Mouse (Mus musculus) MEL (cell line): Measurements from ENCODE around the gene Prkcz. TPM values are rescaled to one million over a fixed set of nuclear protein-coding genes. Genes with fewer than 3 reads are reported as not detected.

ENCODE experiments used
- DNase-seq: peaks from one replicate; pipeline ENCODE4 v3.0.0; 2011; ENCODE audit warnings: low read depth, low spot score
- H3K27ac ChIP-seq: 2 replicates; pipeline ENCODE4 v1.5.1; 2012; ENCODE audit warnings: low read depth, mild to moderate bottlenecking, control low read depth, low read length, moderate library complexity; ENCODE audit not compliant: control insufficient read depth
- H3K27me3 ChIP-seq, 2 experiments: fragments of 150-350 bp in 1 of 2; sonication (generic) in 1 of 2; 2 replicates each; pipeline ENCODE4 v1.6.1; 2012; ENCODE audit warnings: low read length in 2 of 2, mild to moderate bottlenecking in 2 of 2, improper control_type of control experiment in 1 of 2, moderate library complexity in 1 of 2; ENCODE audit not compliant: insufficient read depth in 2 of 2, control insufficient read depth in 1 of 2
- H3K36me3 ChIP-seq, 2 experiments: 2 replicates each; pipeline ENCODE4 v1.6.1; 2012 to 2014; ENCODE audit warnings: low read length in 2 of 2, improper control_type of control experiment in 1 of 2, inconsistent platforms in 1 of 2, mild to moderate bottlenecking in 1 of 2; ENCODE audit not compliant: insufficient read depth in 2 of 2, control insufficient read depth in 1 of 2
- H3K4me1 ChIP-seq, 2 experiments: fragments of 150-350 bp in 1 of 2; sonication (generic) in 1 of 2; 2 replicates each; pipeline ENCODE4 v1.6.1; 2012; ENCODE audit warnings: low read length in 2 of 2, improper control_type of control experiment in 1 of 2, mild to moderate bottlenecking in 1 of 2; ENCODE audit not compliant: insufficient read depth in 2 of 2, control insufficient read depth in 1 of 2
- H3K4me3 ChIP-seq, 2 experiments: fragments of 150-350 bp in 1 of 2; sonication (generic) in 1 of 2; 2 replicates each; pipeline ENCODE4 v1.5.1; 2012; ENCODE audit warnings: low read depth in 2 of 2, low read length in 2 of 2, mild to moderate bottlenecking in 2 of 2, moderate library complexity in 2 of 2, control low read depth in 1 of 2, improper control_type of control experiment in 1 of 2; ENCODE audit not compliant: control insufficient read depth in 1 of 2, insufficient read depth in 1 of 2
- H3K79me2 ChIP-seq: 2 replicates; pipeline ENCODE4 v1.6.1; 2012; ENCODE audit warnings: mild to moderate bottlenecking, low read length, moderate library complexity; ENCODE audit not compliant: control insufficient read depth, poor library complexity, insufficient read depth
- H3K9ac ChIP-seq: 2 replicates; pipeline ENCODE4 v1.6.1; 2012; ENCODE audit warnings: low read depth, mild to moderate bottlenecking, control low read depth, low read length, moderate library complexity; ENCODE audit not compliant: control insufficient read depth, poor library complexity, severe bottlenecking
- H3K9me3 ChIP-seq: fragments of 150-350 bp; sonication (generic); replicated peaks from 2 replicates; pipeline ENCODE4 v1.6.1; 2012; ENCODE audit warnings: mild to moderate bottlenecking, low read length, improper control_type of control experiment, moderate library complexity; ENCODE audit not compliant: insufficient read depth
- CHD2 ChIP-seq: IDR thresholded peaks from 2 replicates; pipeline ENCODE4 v1.6.1; 2011; ENCODE audit warnings: low read length, improper control_type of control experiment
- E2F4 ChIP-seq: IDR thresholded peaks from 2 replicates; pipeline ENCODE4 v1.6.1; 2011; ENCODE audit warnings: low read depth, low read length, improper control_type of control experiment, borderline replicate concordance
- ELF1 ChIP-seq: IDR thresholded peaks from 2 replicates; pipeline ENCODE4 v1.6.1; 2014; ENCODE audit warnings: low read depth, mild to moderate bottlenecking, inconsistent platforms, low read length, improper control_type of control experiment, moderate library complexity
- GABPA ChIP-seq: IDR thresholded peaks from 2 replicates; pipeline ENCODE4 v1.6.1; 2012; ENCODE audit warnings: low read depth, mild to moderate bottlenecking, inconsistent platforms, low read length, improper control_type of control experiment, moderate library complexity
- GATA1 ChIP-seq: IDR thresholded peaks from 2 replicates; pipeline ENCODE4 v1.6.1; 2011; ENCODE audit warnings: low read depth, low read length, improper control_type of control experiment
- HCFC1 ChIP-seq: IDR thresholded peaks from 2 replicates; pipeline ENCODE4 v1.6.1; 2012; ENCODE audit warnings: low read depth, mild to moderate bottlenecking, inconsistent platforms, low read length, improper control_type of control experiment, moderate library complexity
- JUND ChIP-seq: IDR thresholded peaks from 2 replicates; pipeline ENCODE4 v1.6.1; 2011; ENCODE audit warnings: low read depth, mild to moderate bottlenecking, improper control_type of control experiment, low read length
- MAZ ChIP-seq: IDR thresholded peaks from 2 replicates; pipeline ENCODE4 v1.6.1; 2012; ENCODE audit warnings: low read depth, mild to moderate bottlenecking, inconsistent platforms, low read length, improper control_type of control experiment
- MYB ChIP-seq: IDR thresholded peaks from 2 replicates; pipeline ENCODE4 v1.6.1; 2011; ENCODE audit warnings: mild to moderate bottlenecking, low read depth, low read length, improper control_type of control experiment
- NELFE ChIP-seq: IDR thresholded peaks from 2 replicates; pipeline ENCODE4 v1.6.1; 2011; ENCODE audit warnings: low read depth, low read length, improper control_type of control experiment
- POLR2A ChIP-seq, 2 experiments: IDR thresholded peaks; 2 replicates each; pipeline ENCODE4 v1.6.1; 2011 to 2012; ENCODE audit warnings: low read length in 2 of 2, mild to moderate bottlenecking in 2 of 2, control low read depth in 1 of 2, improper control_type of control experiment in 1 of 2, low read depth in 1 of 2, moderate library complexity in 1 of 2; ENCODE audit not compliant: control insufficient read depth in 1 of 2, insufficient read depth in 1 of 2, poor library complexity in 1 of 2
- POLR2AphosphoS2 ChIP-seq: IDR thresholded peaks from 2 replicates; pipeline ENCODE4 v1.6.1; 2011; ENCODE audit warnings: low read length, improper control_type of control experiment
- POLR2AphosphoS5 ChIP-seq: IDR thresholded peaks from 2 replicates; pipeline ENCODE4 v1.6.1; 2012; ENCODE audit warnings: low read depth, borderline replicate concordance, mild to moderate bottlenecking, inconsistent platforms, low read length, moderate library complexity, mixed read lengths
- SMC3 ChIP-seq: IDR thresholded peaks from 2 replicates; pipeline ENCODE4 v1.6.1; 2011; ENCODE audit warnings: low read depth, low read length, improper control_type of control experiment
- UBTF ChIP-seq: IDR thresholded peaks from 2 replicates; pipeline ENCODE4 v1.6.1; 2012; ENCODE audit warnings: low read depth, mild to moderate bottlenecking, inconsistent platforms, low read length, improper control_type of control experiment, moderate library complexity, borderline replicate concordance; ENCODE audit not compliant: insufficient read depth
- USF1 ChIP-seq: IDR thresholded peaks from 2 replicates; pipeline ENCODE4 v1.6.1; 2014; ENCODE audit warnings: low read depth, mild to moderate bottlenecking, inconsistent platforms, low read length, improper control_type of control experiment, moderate library complexity
- USF2 ChIP-seq, 2 experiments: IDR thresholded peaks; 2 replicates each; pipeline ENCODE4 v1.6.1; 2011 to 2012; ENCODE audit warnings: improper control_type of control experiment in 2 of 2, low read length in 2 of 2, borderline replicate concordance in 1 of 2, inconsistent platforms in 1 of 2, low read depth in 1 of 2, mild to moderate bottlenecking in 1 of 2; ENCODE audit not compliant: insufficient read depth in 1 of 2
- ZKSCAN1 ChIP-seq: IDR thresholded peaks from 2 replicates; pipeline ENCODE4 v1.6.1; 2012; ENCODE audit warnings: low read depth, mild to moderate bottlenecking, inconsistent platforms, low read length, improper control_type of control experiment, moderate library complexity
- ZMIZ1 ChIP-seq: IDR thresholded peaks from 2 replicates; pipeline ENCODE4 v1.6.1; 2012; ENCODE audit warnings: low read depth, mild to moderate bottlenecking, inconsistent platforms, low read length, improper control_type of control experiment, moderate library complexity
- ZNF384 ChIP-seq: IDR thresholded peaks from 2 replicates; pipeline ENCODE4 v1.6.1; 2012; ENCODE audit warnings: low read depth, mild to moderate bottlenecking, inconsistent platforms, low read length, improper control_type of control experiment
- polyA plus RNA-seq, 2 experiments: library from polyadenylated mRNA; stranded (reverse) in 1 of 2; unstranded in 1 of 2; fragments of >175 nt in 1 of 2; fragments of >200 nt in 1 of 2; gene quantifications; 2 replicates each; pipeline versions ENCODE4 v1.2.1 to v1.2.4; 2012; ENCODE audit warnings: low replicate concordance in 2 of 2, low read depth in 1 of 2; ENCODE audit not compliant: insufficient read length in 2 of 2, insufficient read depth in 1 of 2, missing spikeins in 1 of 2
- total RNA-seq: library from RNA; depleted of rRNA; stranded (reverse); fragments of 300-350 nt; gene quantifications from 2 replicates; pipeline ENCODE4 v1.2.3, GENCODE M21; 2012

Prkcz gene
- total and polyA plus RNA-seq, 3 experiments: 0.12 to 0.92 TPM; not detected in 1

DNA sequence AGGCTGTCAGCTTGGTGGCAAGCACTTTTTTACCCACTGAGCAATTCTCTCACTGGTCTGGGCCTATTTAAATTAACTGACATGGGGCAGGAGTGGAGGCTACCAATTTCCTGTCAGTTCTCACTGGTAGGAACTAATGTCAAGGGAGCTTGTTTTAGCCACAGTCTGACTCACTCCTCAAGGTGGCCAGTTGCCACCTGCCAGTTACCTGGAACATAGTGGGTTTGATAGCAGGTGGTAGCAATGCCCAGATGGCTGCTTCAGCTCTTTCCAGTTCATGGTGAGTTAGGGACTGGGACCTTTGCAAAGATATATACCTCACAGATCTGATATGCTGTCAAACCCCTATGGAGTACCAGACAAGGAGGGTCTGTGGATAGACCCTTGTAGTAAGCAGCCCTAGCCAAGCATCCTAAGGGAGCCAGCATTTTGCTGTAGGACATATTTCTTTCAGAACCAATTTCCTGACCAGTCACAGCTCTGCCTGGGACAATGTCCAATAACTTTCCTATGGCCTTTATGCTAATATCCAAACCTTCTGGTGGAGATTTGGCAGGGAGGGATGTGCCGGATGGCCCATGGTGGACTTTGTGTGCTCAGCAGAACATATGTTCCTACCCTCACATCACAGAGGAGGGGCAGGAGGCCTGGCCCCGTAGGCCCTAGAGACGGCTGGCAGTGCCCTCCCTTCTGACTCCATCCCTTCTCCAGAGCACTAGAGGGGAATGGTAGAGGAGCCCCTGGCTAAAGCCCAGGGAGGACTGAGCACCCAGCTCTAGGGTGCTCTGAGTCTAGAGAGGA, 96.4 kb downstream of the Prkcz start:
- no peak for TF ChIP-seq POLR2AphosphoS2
- no peak for TF ChIP-seq HCFC1
- no peak for TF ChIP-seq GABPA
- TF ChIP-seq ELF1: no peak
- no peak for TF ChIP-seq JUND
- no peak for TF ChIP-seq USF2 (IDR thresholded peaks at IDR 0.05; ENCODE audit: borderline replicate concordance in 1 of 2, insufficient read depth in 1 of 2, low read depth in 1 of 2, low read length in 2 of 2)
- TF ChIP-seq ZNF384: no peak
- no peak for TF ChIP-seq MAZ
- TF ChIP-seq NELFE: no peak
- TF ChIP-seq UBTF: no peak
- TF ChIP-seq POLR2A (IDR thresholded peaks at IDR 0.05; ENCODE audit: control insufficient read depth in 1 of 2, insufficient read depth in 1 of 2, low read depth in 1 of 2, low read length in 2 of 2, poor library complexity in 1 of 2): no peak
- TF ChIP-seq SMC3: no peak
- no peak for TF ChIP-seq E2F4
- TF ChIP-seq, all 39 proteins: peak for 0
- no peaks in the 10 kb centered on the region for H3K79me2 ChIP-seq
- H3K9me3 ChIP-seq: no peaks in the 10 kb centered on the region
- peaks cover 0 to 2% of the 10 kb centered on the region in 2 experiments; a peak in 1 of 4 replicates for H3K27me3 ChIP-seq
- no peaks in the 10 kb centered on the region for H3K36me3 ChIP-seq
- no peak overlapping the region for H3K9ac ChIP-seq
- no peak overlapping the region for H3K4me3 ChIP-seq
- DNase-seq: no peak
- H3K27ac ChIP-seq: no peak overlapping the region
- no peaks in the 10 kb centered on the region for H3K4me1 ChIP-seq

DNA sequence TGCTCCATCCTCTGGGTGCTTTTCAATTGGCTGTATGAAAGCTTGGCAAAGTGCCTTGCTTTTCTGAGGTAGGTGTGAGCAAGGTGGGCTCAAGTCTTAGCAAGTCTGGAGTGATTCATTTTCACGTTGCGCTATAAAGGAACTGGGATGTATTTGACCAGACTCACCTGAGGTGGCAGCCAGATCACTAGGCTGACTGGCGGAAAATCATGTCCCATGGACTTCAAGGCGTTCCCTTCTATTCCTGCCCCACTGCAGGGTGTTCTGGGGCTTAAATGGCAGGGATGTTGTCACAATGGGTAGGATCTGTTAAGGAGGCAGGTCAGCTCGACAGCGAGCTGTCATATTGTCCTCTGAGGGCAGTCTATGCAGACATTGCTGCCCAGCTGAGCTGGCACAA, 108.9 kb downstream of the Prkcz start:
- Histone ChIP-seq H3K4me3 (no peak overlapping the region), H3K79me2 (peaks cover 7% of the 10 kb centered on the region), H3K27me3 (no peaks in the 10 kb centered on the region)
- DNase-seq: no peak
- no peak for TF ChIP-seq GATA1
- TF ChIP-seq USF1: no peak
- TF ChIP-seq MYB: no peak
- TF ChIP-seq JUND: no peak
- TF ChIP-seq ELF1: no peak
- no peak for TF ChIP-seq ZMIZ1
- TF ChIP-seq POLR2AphosphoS5: no peak
- TF ChIP-seq POLR2AphosphoS2: no peak
- TF ChIP-seq ZKSCAN1: no peak
- TF ChIP-seq CHD2: no peak
- TF ChIP-seq, all 39 proteins: peak for 0
- Histone ChIP-seq H3K9ac (no peak overlapping the region), H3K36me3 (peaks cover 0 to 5% of the 10 kb centered on the region in 2 experiments; a peak in 2 of 4 replicates), H3K4me1 (peaks cover 0 to 11% of the 10 kb centered on the region in 2 experiments), H3K27ac (no peak overlapping the region), H3K9me3 (no peaks in the 10 kb centered on the region)
